Mouse (Mus musculus) small intestine, adult 2 months (tissue): ENCODE data around the gene Slc35g2.
A peak's percentile ranks its signal among the peaks of the same experiment; 100 is the strongest.

ENCODE experiments used
- CTCF ChIP-seq: fragments of 200-500 bp; IDR thresholded peaks from 2 replicates; pipeline ENCODE4 v1.5.1; 2012; ENCODE audit warnings: low read depth, mild to moderate bottlenecking, control low read depth, inconsistent platforms, low read length, moderate library complexity, mixed read lengths; ENCODE audit not compliant: insufficient replicate concordance, insufficient read length; ENCODE audit errors: extremely low read depth
- POLR2A ChIP-seq: fragments of 200-500 bp; IDR thresholded peaks from 2 replicates; pipeline ENCODE4 v1.6.1; 2012; ENCODE audit warnings: low read depth, mild to moderate bottlenecking, control low read depth, inconsistent platforms, low read length, moderate library complexity

DNA sequence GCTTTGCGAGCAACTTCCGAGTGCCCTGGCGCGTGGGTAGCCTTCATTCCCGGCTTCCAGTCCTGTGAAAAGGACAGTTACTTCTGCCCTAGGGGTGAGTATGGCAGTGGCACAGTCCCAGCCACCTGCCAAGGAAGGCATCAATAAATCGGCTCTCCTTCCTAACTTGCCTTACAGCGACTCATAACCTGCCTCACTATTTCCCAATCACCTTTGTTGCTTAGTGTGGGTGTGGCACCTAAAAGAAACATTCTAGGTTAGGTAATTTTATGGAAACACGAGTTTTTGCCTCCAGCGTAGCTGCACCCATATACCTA lies 24.3 kb downstream of the Slc35g2 start:
- TF ChIP-seq CTCF (peak; percentile 42; the same call in 1 of the 2 replicates), POLR2A (no peak)
